Mouse (Mus musculus): ENCODE measurements around the gene Esyt1.
"Not testable (repeated sequence)": the region's sequence is repeated elsewhere in the genome, so short reads cannot be mapped to it uniquely, and the experiment has no call there.

Esyt1 gene

GRCm38 (mm10) chr10:128538340-128538870, 12.7 kb upstream of the Esyt1 start:
- DNase-seq = no peak

- peak; percentile 88 to 91 for DNase-seq
These were observed 10.7 kb upstream of the Esyt1 start for GRCm38 (mm10) chr10:128536266-128536940.

GRCm38 (mm10) chr10:128535624-128536265, 10.1 kb upstream of the Esyt1 start:
- no peak for DNase-seq

- no peak for DNase-seq
These were observed 9.5 kb upstream of the Esyt1 start for GRCm38 (mm10) chr10:128535206-128535605.

GRCm38 (mm10) chr10:128526366-128527356, 990 bp upstream of the Esyt1 start:
- no peak for DNase-seq

GRCm38 (mm10) chr10:128524732-128525662, 674 bp downstream of the Esyt1 start:
- peak; percentile 72 to 84 for DNase-seq

GRCm38 (mm10) chr10:128524111-128524731, 1.4 kb downstream of the Esyt1 start:
- no peak for DNase-seq

GRCm38 (mm10) chr10:128522351-128522750, 3.3 kb downstream of the Esyt1 start:
- no peak for DNase-seq

- DNase-seq = no peak
These were observed 5.1 kb downstream of the Esyt1 start for GRCm38 (mm10) chr10:128520591-128520990.

- peak; percentile 60 to 70 for DNase-seq
These were observed 6.8 kb downstream of the Esyt1 start for GRCm38 (mm10) chr10:128518833-128519232.

GRCm38 (mm10) chr10:128516677-128517076, 9.0 kb downstream of the Esyt1 start:
- peak in 1 of 2 experiments; percentile 51 for DNase-seq

GRCm38 (mm10) chr10:128516029-128516428, 9.6 kb downstream of the Esyt1 start:
- peak in 1 of 2 experiments; percentile 25 for DNase-seq

GRCm38 (mm10) chr10:128515044-128515443, 10.6 kb downstream of the Esyt1 start:
- DNase-seq = no peak

- DNase-seq = no peak
These were observed 13.9 kb downstream of the Esyt1 start for GRCm38 (mm10) chr10:128511761-128512160.

- DNase-seq = no peak
These were observed 14.5 kb downstream of the Esyt1 start for GRCm38 (mm10) chr10:128511189-128511588.

GRCm38 (mm10) chr10:128510301-128510700, 15.4 kb downstream of the Esyt1 start:
- no peak for DNase-seq

- peak in 1 of 2 experiments; percentile 44 for DNase-seq
These were observed 15.8 kb downstream of the Esyt1 start for GRCm38 (mm10) chr10:128509831-128510230.

- DNase-seq = no peak
These were observed 16.5 kb downstream of the Esyt1 start for GRCm38 (mm10) chr10:128509203-128509602.

GRCm38 (mm10) chr10:128508260-128508659, 17.4 kb downstream of the Esyt1 start:
- DNase-seq = no peak

- no peak for DNase-seq
These were observed 19.7 kb downstream of the Esyt1 start for GRCm38 (mm10) chr10:128505974-128506373.

GRCm38 (mm10) chr10:128505371-128505667, 20.4 kb downstream of the Esyt1 start:
- DNase-seq = not testable (repeated sequence)

All from kidney, postnatal 4 days (tissue).